Mouse (Mus musculus): ENCODE results near the gene Fars2.

GRCm38 (mm10) chr13:36729731-36730340 is 612.6 kb downstream of the Fars2 start:
- no peak for TF ChIP-seq CTCF (IDR thresholded peaks at IDR 0.05; ENCODE audit: control insufficient read depth, insufficient read depth, insufficient replicate concordance, low read depth, low read length)
- TF ChIP-seq POLR2A (IDR thresholded peaks at IDR 0.05; ENCODE audit: control insufficient read depth, low read depth, low read length), result no peak

All from testis, adult 2 months (tissue).